Mouse (Mus musculus) stomach, postnatal 0 days (tissue): ENCODE results near the gene Gpd2. TPM values are rescaled to one million over a fixed set of nuclear protein-coding genes. Genes with fewer than 3 reads are reported as not detected.
A peak's percentile ranks its signal among the peaks of the same experiment; 100 is the strongest.

Source experiments
- ATAC-seq: fragments of 200-750 bp; cut with Nextera tagmentation; 2 replicates; pipeline ENCODE4 v1.8.0; 2017; ENCODE audit not compliant: low FRiP score, low TSS enrichment
- DNase-seq: peaks from one replicate; pipeline ENCODE4 v3.0.0-alpha.2; 2016; ENCODE audit warnings: low spot score
- H3K27ac ChIP-seq: fragments of 300-500 bp; sonication (generic); replicated peaks from 2 replicates; pipeline ENCODE4 v1.5.1; 2014; ENCODE audit warnings: mild to moderate bottlenecking, control low read depth
- H3K27me3 ChIP-seq: fragments of 300-500 bp; sonication (generic); 2 replicates; pipeline ENCODE4 v1.6.1; 2014; ENCODE audit warnings: low read length; ENCODE audit not compliant: control insufficient read depth, insufficient read depth
- H3K36me3 ChIP-seq: fragments of 300-500 bp; sonication (generic); 2 replicates; pipeline ENCODE4 v1.6.1; 2014; ENCODE audit warnings: low read length, mixed read lengths; ENCODE audit not compliant: control insufficient read depth, insufficient read depth
- H3K4me1 ChIP-seq: fragments of 300-500 bp; sonication (generic); replicated peaks from 2 replicates; pipeline ENCODE4 v1.6.1; 2014; ENCODE audit warnings: antibody characterized with exemption; ENCODE audit not compliant: control insufficient read depth, insufficient read depth
- H3K4me2 ChIP-seq: fragments of 300-500 bp; sonication (generic); replicated peaks from 2 replicates; pipeline ENCODE4 v1.6.1; 2014; ENCODE audit warnings: low read depth, mild to moderate bottlenecking, control low read depth, moderate library complexity
- H3K4me3 ChIP-seq: fragments of 300-500 bp; sonication (generic); 2 replicates; pipeline ENCODE4 v1.5.1; 2014; ENCODE audit warnings: low read depth, low read length, control low read depth
- H3K9ac ChIP-seq: fragments of 300-500 bp; sonication (generic); 2 replicates; pipeline ENCODE4 v1.6.1; 2014; ENCODE audit warnings: mild to moderate bottlenecking, low read length, control low read depth, mixed read lengths
- H3K9me3 ChIP-seq: fragments of 300-500 bp; sonication (generic); 2 replicates; pipeline ENCODE4 v1.6.1; 2016; ENCODE audit warnings: low read length; ENCODE audit not compliant: control insufficient read depth
- CTCF ChIP-seq: IDR thresholded peaks from 2 replicates; pipeline ENCODE4 v1.5.1; 2016; ENCODE audit warnings: antibody characterized with exemption, low read depth, mild to moderate bottlenecking, moderate library complexity
- EP300 ChIP-seq: optimal IDR thresholded peaks from 2 replicates; pipeline ENCODE3; 2016; ENCODE audit warnings: antibody characterized with exemption
- WGBS: fragments of 180-500 bp; shearing (Covaris S2); extraction: QIAGEN DNeasy Blood & Tissue Kit; methylation state at CpG from one replicate; pipeline ENCODE4 v1.1.7; 2014; 5-methylcytosine and 5-hydroxymethylcytosine counted together
- polyA plus RNA-seq: library from polyadenylated mRNA; unstranded; fragments of >200 nt; fragmentation: Nextera tagmentation; extraction: Ambion mirVana; gene quantifications from 2 replicates; pipeline ENCODE4 v1.2.1, GENCODE M21; 2015

Gene Gpd2
- polyA plus RNA-seq, 1 experiment from 2014 or later, result 33.5 TPM

GRCm38 (mm10) chr2:57297226-57297625, 59.8 kb downstream of the Gpd2 start:
- no peak overlapping the region for H3K4me2 ChIP-seq
- DNase-seq (no peak), ATAC-seq (no peak)
- H3K4me3 ChIP-seq, result no peak overlapping the region
- no peak overlapping the region for H3K9ac ChIP-seq
- no peaks in the 10 kb centered on the region for H3K9me3 ChIP-seq
- H3K27ac ChIP-seq, result no peak overlapping the region
- no peaks in the 10 kb centered on the region for H3K36me3 ChIP-seq
- WGBS, result 93% methylated on average over 4 of the region's 4 CpGs
- H3K4me1 ChIP-seq, result no peaks in the 10 kb centered on the region
- TF ChIP-seq EP300, result no peak
- no peak for TF ChIP-seq CTCF
- no peaks in the 10 kb centered on the region for H3K27me3 ChIP-seq

GRCm38 (mm10) chr2:57301539-57301938, 64.1 kb downstream of the Gpd2 start:
- peak; percentile 76 for ATAC-seq

DNA sequence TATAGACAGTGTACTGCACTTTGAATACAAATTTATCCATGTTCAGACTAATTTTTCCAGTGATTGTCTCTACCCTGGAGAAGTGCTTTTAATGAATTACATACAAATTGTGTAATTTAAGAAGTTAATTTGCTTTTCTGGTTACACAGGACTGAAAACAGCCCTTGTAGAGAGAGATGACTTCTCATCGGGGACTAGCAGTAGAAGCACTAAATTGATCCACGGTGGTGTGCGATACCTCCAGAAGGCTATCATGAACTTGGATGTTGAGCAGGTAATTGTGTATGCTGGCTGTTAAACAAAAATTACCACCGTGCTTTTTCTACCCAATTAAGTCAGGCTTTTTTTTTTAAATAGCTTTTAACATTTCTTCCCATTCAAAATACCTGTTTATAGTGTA, 66.8 kb downstream of the Gpd2 start:
- no peak overlapping the region for H3K4me2 ChIP-seq
- DNase-seq, result no peak
- H3K9ac ChIP-seq, result no peak overlapping the region
- no peaks in the 10 kb centered on the region for H3K4me1 ChIP-seq
- H3K9me3 ChIP-seq, result no peaks in the 10 kb centered on the region
- no peak for TF ChIP-seq EP300
- TF ChIP-seq CTCF, result no peak
- no peak overlapping the region for H3K4me3 ChIP-seq
- H3K27ac ChIP-seq, result no peak overlapping the region
- H3K36me3 ChIP-seq, result 0 out of 2 replicates have a peak, but pooled peaks cover 3% of the 10 kb centered on the region
- 85% methylated on average over 4 of the region's 4 CpGs for WGBS
- no peak for ATAC-seq
- no peaks in the 10 kb centered on the region for H3K27me3 ChIP-seq

More at GRCm38 (mm10) chr2:57301539-57301938, 64.1 kb downstream of the Gpd2 start:
- TF ChIP-seq CTCF, result no peak
- TF ChIP-seq EP300, result no peak
- WGBS, result 34% methylated on average over 3 of the region's 3 CpGs
- no peak overlapping the region for H3K27ac ChIP-seq
- no peaks in the 10 kb centered on the region for H3K4me1 ChIP-seq
- H3K9me3 ChIP-seq, result no peaks in the 10 kb centered on the region
- peak; percentile 31 for DNase-seq
- H3K27me3 ChIP-seq, result no peaks in the 10 kb centered on the region
- H3K36me3 ChIP-seq, result no peaks in the 10 kb centered on the region
- no peak overlapping the region for H3K4me3 ChIP-seq
- no peak overlapping the region for H3K9ac ChIP-seq
- no peak overlapping the region for H3K4me2 ChIP-seq

DNA sequence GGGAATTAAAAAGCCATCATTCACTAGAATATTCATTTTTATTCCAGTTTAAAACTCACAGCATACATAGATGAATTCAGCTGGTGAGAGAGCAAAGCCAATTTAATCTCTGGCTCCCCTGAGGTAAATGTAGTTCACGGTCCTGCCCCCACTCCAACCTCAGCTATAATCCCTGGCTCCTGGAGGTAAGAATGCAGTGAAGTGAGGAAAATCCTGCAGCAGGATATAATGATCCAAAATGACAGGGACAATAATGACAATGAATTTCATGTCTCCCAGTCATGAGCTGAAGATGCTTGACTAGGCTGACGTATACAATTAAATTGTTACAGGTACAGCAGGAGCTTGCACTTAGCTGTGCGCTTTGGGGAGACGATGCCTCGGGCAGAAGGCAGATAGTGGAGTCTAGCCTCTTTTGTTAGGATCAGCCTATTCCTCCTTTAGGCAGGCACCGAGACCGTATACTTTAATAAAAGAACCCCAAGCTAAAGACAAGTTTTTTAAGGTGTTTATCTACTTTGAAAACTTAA, 74.9 kb downstream of the Gpd2 start:
- Histone ChIP-seq H3K9me3 (no peaks in the 10 kb centered on the region), H3K9ac (no peak overlapping the region), H3K4me2 (no peak overlapping the region), H3K36me3 (0 out of 2 replicates have a peak, but pooled peaks cover 3% of the 10 kb centered on the region), H3K27me3 (no peaks in the 10 kb centered on the region), H3K4me1 (no peaks in the 10 kb centered on the region), H3K27ac (no peak overlapping the region), H3K4me3 (no peak overlapping the region)
- ATAC-seq (no peak), DNase-seq (no peak)
- 62% methylated on average over 7 of the region's 7 CpGs for WGBS
- no peak for TF ChIP-seq CTCF
- TF ChIP-seq EP300, result no peak

- Histone ChIP-seq H3K27me3 (no peaks in the 10 kb centered on the region), H3K4me1 (no peaks in the 10 kb centered on the region), H3K4me3 (no peak overlapping the region), H3K4me2 (no peak overlapping the region), H3K27ac (no peak overlapping the region), H3K36me3 (no peaks in the 10 kb centered on the region), H3K9ac (no peak overlapping the region), H3K9me3 (no peaks in the 10 kb centered on the region)
- TF ChIP-seq EP300, result no peak
- peak; percentile 80 for TF ChIP-seq CTCF
- 64% methylated on average over 2 of the region's 2 CpGs for WGBS
- ATAC-seq (no peak), DNase-seq (peak; percentile 44)
Observed at GRCm38 (mm10) chr2:57316055-57316454, 78.6 kb downstream of the Gpd2 start.

DNA sequence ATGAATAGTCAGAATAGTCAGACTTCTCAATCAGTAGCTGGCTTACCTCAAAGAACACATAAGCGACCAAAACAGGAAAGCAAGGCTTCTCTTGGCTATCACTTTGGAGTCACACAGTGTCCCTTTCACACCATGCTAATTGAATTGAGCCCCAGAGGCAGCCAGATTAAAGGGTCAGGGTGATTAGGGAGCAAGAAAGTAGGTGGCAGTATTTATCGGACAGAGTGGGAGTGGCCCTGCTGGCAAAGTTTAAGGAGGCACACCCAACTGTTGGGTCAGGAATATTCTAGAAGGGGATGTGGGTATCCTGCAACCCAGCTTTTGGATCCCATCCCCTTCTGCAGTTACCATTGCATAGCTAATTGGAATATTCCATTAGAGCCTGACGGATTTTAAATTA, 80.9 kb downstream of the Gpd2 start:
- no peak overlapping the region for H3K4me3 ChIP-seq
- no peak overlapping the region for H3K4me2 ChIP-seq
- H3K4me1 ChIP-seq, result no peaks in the 10 kb centered on the region
- 74% methylated on average over 3 of the region's 3 CpGs for WGBS
- TF ChIP-seq EP300, result no peak
- TF ChIP-seq CTCF, result no peak
- H3K9ac ChIP-seq, result no peak overlapping the region
- no peaks in the 10 kb centered on the region for H3K36me3 ChIP-seq
- DNase-seq, result no peak
- H3K27me3 ChIP-seq, result no peaks in the 10 kb centered on the region
- H3K27ac ChIP-seq, result no peak overlapping the region
- H3K9me3 ChIP-seq, result no peaks in the 10 kb centered on the region
- no peak for ATAC-seq
